Mouse (Mus musculus) stomach, embryonic 14.5 days (tissue): ENCODE results near the gene Apof. TPM values are rescaled to one million over a fixed set of nuclear protein-coding genes. Genes with fewer than 3 reads are reported as not detected.
"Not testable (repeated sequence)": the region's sequence is repeated elsewhere in the genome, so short reads cannot be mapped to it uniquely, and the experiment has no call there.

Experiments used
- ATAC-seq: fragments of 200-750 bp; cut with Nextera tagmentation; 2 replicates; pipeline ENCODE4 v1.8.0; 2017; ENCODE audit warnings: low read depth, moderate TSS enrichment; ENCODE audit not compliant: insufficient number of reproducible peaks, insufficient read depth, low FRiP score
- H3K27ac ChIP-seq: fragments of 300-500 bp; sonication (generic); 2 replicates; pipeline ENCODE4 v1.5.1; 2014; ENCODE audit warnings: mild to moderate bottlenecking, low read length, moderate library complexity, mixed read lengths
- H3K27me3 ChIP-seq: fragments of 300-500 bp; sonication (generic); 2 replicates; pipeline ENCODE4 v1.6.1; 2014; ENCODE audit warnings: low read length, control low read depth, mixed read lengths; ENCODE audit not compliant: control insufficient read depth, insufficient read depth
- H3K36me3 ChIP-seq: fragments of 300-500 bp; sonication (generic); 2 replicates; pipeline ENCODE4 v1.6.1; 2014; ENCODE audit warnings: mild to moderate bottlenecking, control low read depth, low read length, moderate library complexity, mixed read lengths; ENCODE audit not compliant: control insufficient read depth, insufficient read depth
- H3K4me1 ChIP-seq: fragments of 300-500 bp; sonication (generic); 2 replicates; pipeline ENCODE4 v1.6.1; 2014; ENCODE audit warnings: low read length, control low read depth, mixed read lengths; ENCODE audit not compliant: control insufficient read depth, insufficient read depth
- H3K4me2 ChIP-seq: fragments of 300-500 bp; sonication (generic); replicated peaks from 2 replicates; pipeline ENCODE4 v1.6.1; 2014; ENCODE audit warnings: low read depth, low read length, control low read depth
- H3K4me3 ChIP-seq: fragments of 300-500 bp; sonication (generic); 2 replicates; pipeline ENCODE4 v1.5.1; 2014; ENCODE audit warnings: low read depth, low read length, control low read depth
- H3K9ac ChIP-seq: fragments of 300-500 bp; sonication (generic); replicated peaks from 2 replicates; pipeline ENCODE4 v1.6.1; 2014; ENCODE audit warnings: low read depth, mild to moderate bottlenecking, control low read depth, low read length, moderate library complexity, mixed read lengths
- H3K9me3 ChIP-seq: fragments of 300-500 bp; sonication (generic); 2 replicates; pipeline ENCODE4 v1.6.1; 2016; ENCODE audit warnings: low read depth, low read length, control low read depth; ENCODE audit not compliant: control insufficient read depth
- WGBS: fragments of 180-500 bp; shearing (Covaris S2); extraction: QIAGEN DNeasy Blood & Tissue Kit; methylation state at CpG from one replicate; pipeline ENCODE4 v1.1.7; 2014; 5-methylcytosine and 5-hydroxymethylcytosine counted together
- polyA plus RNA-seq: library from polyadenylated mRNA; unstranded; fragments of >200 nt; fragmentation: Nextera tagmentation; extraction: Ambion mirVana; gene quantifications from 2 replicates; pipeline ENCODE4 v1.2.1, GENCODE M21; 2014

Apof gene
- polyA plus RNA-seq, 1 experiment from 2014 or later = not detected

- H3K36me3 ChIP-seq = no peaks in the 10 kb centered on the region
- no peaks in the 10 kb centered on the region for H3K4me1 ChIP-seq
- no peaks in the 10 kb centered on the region for H3K27me3 ChIP-seq
- H3K4me3 ChIP-seq = no peak overlapping the region
- no peaks in the 10 kb centered on the region for H3K9me3 ChIP-seq
- no peak overlapping the region for H3K27ac ChIP-seq
- no peak for ATAC-seq
- no peak overlapping the region for H3K9ac ChIP-seq
- WGBS = 72% methylated on average over 22 of the region's 22 CpGs
- no peak overlapping the region for H3K4me2 ChIP-seq
These were observed 6.2 kb upstream of the Apof start for GRCm38 (mm10) chr10:128262300-128262699.

- Histone ChIP-seq H3K4me3 (no peak overlapping the region), H3K36me3 (no peaks in the 10 kb centered on the region), H3K27ac (no peak overlapping the region), H3K27me3 (no peaks in the 10 kb centered on the region), H3K9ac (no peak overlapping the region), H3K9me3 (no peaks in the 10 kb centered on the region), H3K4me1 (no peaks in the 10 kb centered on the region), H3K4me2 (no peak overlapping the region)
- no peak for ATAC-seq
- 79% methylated on average over 6 of the region's 6 CpGs for WGBS
These were observed 4.8 kb upstream of the Apof start for GRCm38 (mm10) chr10:128263393-128264310.

- H3K4me3 ChIP-seq = peak overlapping the region; percentile 84; the same call in 1 of the 2 replicates
- no peak overlapping the region for H3K27ac ChIP-seq
- 86% methylated on average over 16 of the region's 16 CpGs for WGBS
- H3K9me3 ChIP-seq = no peaks in the 10 kb centered on the region
- no peaks in the 10 kb centered on the region for H3K27me3 ChIP-seq
- H3K4me1 ChIP-seq = no peaks in the 10 kb centered on the region
- no peak for ATAC-seq
- H3K36me3 ChIP-seq = no peaks in the 10 kb centered on the region
- no peak overlapping the region for H3K9ac ChIP-seq
- H3K4me2 ChIP-seq = no peak overlapping the region
These were observed 887 bp downstream of the Apof start for GRCm38 (mm10) chr10:128269206-128269910.

- H3K4me3 ChIP-seq = peak within 1 kb of the TSS; percentile 84
- H3K36me3 ChIP-seq = no peaks in the 10 kb centered on the region
- no peaks in the 10 kb centered on the region for H3K9me3 ChIP-seq
- peak within 1 kb of the TSS; percentile 83 for H3K9ac ChIP-seq
- H3K4me1 ChIP-seq = no peaks in the 10 kb centered on the region
- H3K27ac ChIP-seq = no peak within 1 kb of the TSS; the same call in 1 of the 2 replicates
- peak within 1 kb of the TSS; percentile 42 for H3K4me2 ChIP-seq
- no peaks in the 10 kb centered on the region for H3K27me3 ChIP-seq
- ATAC-seq = peak; percentile 99
- WGBS = under 1% methylated on average over 43 of the region's 43 CpGs
These were observed 1.9 kb downstream of the Apof start, which contains the start of gene Stat2 for GRCm38 (mm10) chr10:128270287-128270841. TSS of gene Stat2 (plus strand) at chr10:128270559.

- peak overlapping the region; percentile 83 for H3K9ac ChIP-seq
These were observed 2.4 kb downstream of the Apof start for GRCm38 (mm10) chr10:128270866-128271265.

GRCm38 (mm10) chr10:128271883-128272282 is 3.4 kb downstream of the Apof start:
- ATAC-seq = no peak
- no peaks in the 10 kb centered on the region for H3K9me3 ChIP-seq
- WGBS = 54% methylated on average over 2 of the region's 2 CpGs

More at GRCm38 (mm10) chr10:128270866-128271265, 2.4 kb downstream of the Apof start:
- 37% methylated on average over 7 of the region's 7 CpGs for WGBS
- Histone ChIP-seq H3K4me3 (peak overlapping the region; percentile 84), H3K9me3 (no peaks in the 10 kb centered on the region), H3K36me3 (no peaks in the 10 kb centered on the region), H3K4me2 (peak overlapping the region; percentile 42), H3K27ac (no peak overlapping the region; the same call in 1 of the 2 replicates), H3K4me1 (no peaks in the 10 kb centered on the region), H3K27me3 (no peaks in the 10 kb centered on the region)
- ATAC-seq = no peak

GRCm38 (mm10) chr10:128272819-128273439 is 4.5 kb downstream of the Apof start:
- not testable (repeated sequence) for H3K4me2 ChIP-seq, H3K36me3 ChIP-seq, H3K9me3 ChIP-seq, H3K4me3 ChIP-seq, H3K27me3 ChIP-seq, H3K4me1 ChIP-seq, H3K9ac ChIP-seq, H3K27ac ChIP-seq, ATAC-seq
- 93% methylated on average over 4 of the region's 7 CpGs for WGBS

More at GRCm38 (mm10) chr10:128271883-128272282, 3.4 kb downstream of the Apof start:
- H3K4me1 ChIP-seq = no peaks in the 10 kb centered on the region
- H3K4me3 ChIP-seq = no peak overlapping the region
- peaks cover 5% of the 10 kb centered on the region; the same call in 1 of the 2 replicates for H3K36me3 ChIP-seq
- no peak overlapping the region for H3K4me2 ChIP-seq
- H3K27me3 ChIP-seq = no peaks in the 10 kb centered on the region
- no peak overlapping the region for H3K9ac ChIP-seq
- no peak overlapping the region for H3K27ac ChIP-seq

- not testable (repeated sequence) for H3K27me3 ChIP-seq, H3K9me3 ChIP-seq, H3K27ac ChIP-seq, H3K4me2 ChIP-seq, ATAC-seq, H3K36me3 ChIP-seq, H3K9ac ChIP-seq, H3K4me1 ChIP-seq, H3K4me3 ChIP-seq
- WGBS = 96% methylated on average over 1 of the region's 1 CpGs
These were observed 6.9 kb downstream of the Apof start for GRCm38 (mm10) chr10:128275374-128275773.
